Mouse (Mus musculus) embryonic facial prominence, embryonic 13.5 days (tissue): ENCODE results near the gene Zfp53. TPM values are rescaled to one million over a fixed set of nuclear protein-coding genes. Genes with fewer than 3 reads are reported as not detected.
"Not testable (repeated sequence)": the region's sequence is repeated elsewhere in the genome, so short reads cannot be mapped to it uniquely, and the experiment has no call there.

ENCODE experiments used
- ATAC-seq: fragments of 200-750 bp; cut with Nextera tagmentation; 2 replicates; pipeline ENCODE4 v1.8.0; 2017; ENCODE audit warnings: low read depth; ENCODE audit not compliant: insufficient number of reproducible peaks, insufficient read depth, low FRiP score, low TSS enrichment
- H3K27ac ChIP-seq: fragments of 300-500 bp; sonication (generic); 2 replicates; pipeline ENCODE4 v1.5.1; 2015; ENCODE audit warnings: moderate library complexity, mild to moderate bottlenecking, inconsistent platforms
- H3K27me3 ChIP-seq: fragments of 300-500 bp; sonication (generic); 2 replicates; pipeline ENCODE4 v1.6.1; 2015; ENCODE audit warnings: mild to moderate bottlenecking, inconsistent platforms
- H3K36me3 ChIP-seq: fragments of 300-500 bp; sonication (generic); 2 replicates; pipeline ENCODE4 v1.6.1; 2015; ENCODE audit warnings: mild to moderate bottlenecking, inconsistent platforms
- H3K4me1 ChIP-seq: fragments of 300-500 bp; sonication (generic); 2 replicates; pipeline ENCODE4 v1.6.1; 2015; ENCODE audit warnings: inconsistent platforms
- H3K4me2 ChIP-seq: fragments of 300-500 bp; sonication (generic); 2 replicates; pipeline ENCODE4 v1.6.1; 2015; ENCODE audit warnings: moderate library complexity, mild to moderate bottlenecking, inconsistent platforms
- H3K4me3 ChIP-seq: fragments of 300-500 bp; sonication (generic); 2 replicates; pipeline ENCODE4 v1.5.1; 2015; ENCODE audit warnings: mild to moderate bottlenecking, inconsistent platforms
- H3K9ac ChIP-seq: fragments of 300-500 bp; sonication (generic); 2 replicates; pipeline ENCODE4 v1.6.1; 2015; ENCODE audit warnings: mild to moderate bottlenecking, inconsistent platforms
- H3K9me3 ChIP-seq: fragments of 300-500 bp; sonication (generic); 2 replicates; pipeline ENCODE4 v1.6.1; 2016; ENCODE audit warnings: inconsistent platforms
- WGBS: fragments of 180-500 bp; shearing (Covaris S2); methylation state at CpG from one replicate; pipeline ENCODE4 v1.1.7; 2015; ENCODE audit warnings: mixed read lengths; 5-methylcytosine and 5-hydroxymethylcytosine counted together
- polyA plus RNA-seq: library from polyadenylated mRNA; unstranded; fragments of >200 nt; fragmentation: Nextera tagmentation; extraction: Ambion mirVana; gene quantifications from 2 replicates; pipeline ENCODE4 v1.2.1, GENCODE M21; 2015

Zfp53 gene
- polyA plus RNA-seq, 1 experiment from 2014 or later = 10.5 TPM

DNA sequence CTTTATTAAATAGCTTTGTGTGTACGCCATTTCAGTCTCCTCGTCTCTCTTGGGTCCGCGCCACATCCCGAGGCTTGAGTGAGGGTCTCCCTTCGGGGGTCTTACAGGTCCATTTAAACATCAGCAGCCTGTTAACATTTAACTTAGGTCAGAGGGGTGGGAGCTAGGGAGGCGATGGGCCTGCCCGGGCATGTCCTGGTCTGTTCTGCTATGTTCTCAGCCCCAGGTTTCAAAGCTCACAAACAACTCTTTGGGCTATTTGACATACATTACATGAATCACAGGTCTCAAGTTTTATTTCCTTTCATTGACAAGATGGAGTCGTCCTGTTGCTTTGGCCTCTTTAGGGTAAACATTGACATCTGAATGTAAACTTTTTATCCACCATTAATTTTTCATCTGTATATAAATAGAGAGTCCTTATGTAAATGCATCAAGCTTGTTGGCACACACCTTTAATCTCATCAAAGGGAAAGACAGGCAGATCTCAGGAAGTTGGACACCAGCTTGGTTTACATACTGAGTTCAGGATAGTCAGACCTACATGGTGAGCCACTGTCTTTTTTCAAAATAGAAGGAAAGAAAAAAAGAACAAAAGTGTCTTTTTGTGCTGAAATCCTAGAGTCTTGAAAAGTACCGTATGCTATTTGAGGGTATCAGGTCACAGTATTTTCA is 10.6 kb upstream of the Zfp53 start:
- not testable (repeated sequence) for H3K4me3 ChIP-seq, H3K4me2 ChIP-seq, H3K4me1 ChIP-seq, ATAC-seq, H3K27me3 ChIP-seq, H3K27ac ChIP-seq, H3K9ac ChIP-seq, H3K36me3 ChIP-seq, H3K9me3 ChIP-seq
- WGBS = 72% methylated on average over 10 of the region's 10 CpGs

GRCm38 (mm10) chr17:21489500-21490001 is 753 bp downstream of the Zfp53 start:
- Histone ChIP-seq H3K4me2 (peak overlapping the region; percentile 71), H3K4me3 (peak overlapping the region; percentile 82), H3K27ac (no peak overlapping the region), H3K36me3 (0 out of 2 replicates have a peak, but pooled peaks cover 5% of the 10 kb centered on the region), H3K9ac (peak overlapping the region; percentile 86), H3K4me1 (peaks cover 5% of the 10 kb centered on the region; the same call in 1 of the 2 replicates), H3K9me3 (no peaks in the 10 kb centered on the region), H3K27me3 (no peaks in the 10 kb centered on the region)
- WGBS = 19% methylated on average over 8 of the region's 8 CpGs
- ATAC-seq = no peak

DNA sequence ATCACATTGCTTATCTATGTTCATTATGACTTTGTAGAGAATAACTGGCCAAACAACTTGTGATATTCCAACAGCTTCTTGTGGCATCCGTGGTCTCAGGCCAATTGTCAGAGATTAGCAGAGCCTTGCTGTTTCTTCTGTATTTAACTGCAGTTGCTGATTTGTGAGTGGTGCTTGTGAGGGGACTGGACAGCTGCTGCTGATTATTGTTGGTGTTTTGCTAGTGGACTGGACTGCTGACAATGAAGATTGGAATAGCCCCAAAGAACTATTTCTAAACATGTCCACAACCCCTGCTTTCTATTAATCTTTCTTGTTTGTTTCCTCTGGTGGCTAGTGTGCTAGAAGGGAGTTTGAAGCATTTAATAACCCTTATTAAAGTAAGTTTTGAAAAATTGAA is 12.6 kb downstream of the Zfp53 start:
- no peak overlapping the region for H3K4me2 ChIP-seq
- peaks cover 15% of the 10 kb centered on the region for H3K36me3 ChIP-seq
- 0 out of 2 replicates have a peak, but pooled peaks cover 2% of the 10 kb centered on the region for H3K9me3 ChIP-seq
- 66% methylated on average over 1 of the region's 1 CpGs for WGBS
- no peak overlapping the region for H3K9ac ChIP-seq
- H3K27me3 ChIP-seq = no peaks in the 10 kb centered on the region
- no peak for ATAC-seq
- no peaks in the 10 kb centered on the region for H3K4me1 ChIP-seq
- no peak overlapping the region for H3K4me3 ChIP-seq
- H3K27ac ChIP-seq = no peak overlapping the region

DNA sequence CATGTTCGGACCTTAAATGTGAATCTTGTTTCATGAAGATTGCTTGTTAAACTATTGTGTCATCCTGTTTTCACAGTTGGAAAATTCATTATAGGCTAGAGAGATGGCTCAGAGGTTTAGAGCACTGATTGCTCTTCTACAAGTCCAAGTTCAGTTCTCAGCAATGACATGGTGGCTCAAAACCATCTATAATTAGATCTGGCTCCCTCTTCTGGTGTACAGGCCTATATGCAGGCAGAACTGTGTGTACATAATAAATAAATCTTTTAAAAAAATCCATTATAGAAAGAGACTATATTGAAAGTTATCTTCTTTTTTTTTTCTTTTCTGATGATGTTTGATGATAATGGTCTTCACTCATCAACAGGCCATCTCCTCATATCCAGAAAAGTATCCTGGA is 15.7 kb downstream of the Zfp53 start:
- Histone ChIP-seq H3K4me2 (no peak overlapping the region), H3K4me3 (no peak overlapping the region), H3K27me3 (no peaks in the 10 kb centered on the region), H3K36me3 (peaks cover 21% of the 10 kb centered on the region), H3K27ac (no peak overlapping the region), H3K9me3 (no peaks in the 10 kb centered on the region), H3K9ac (no peak overlapping the region), H3K4me1 (no peaks in the 10 kb centered on the region)
- no peak for ATAC-seq
- WGBS = 94% methylated on average over 1 of the region's 1 CpGs

DNA sequence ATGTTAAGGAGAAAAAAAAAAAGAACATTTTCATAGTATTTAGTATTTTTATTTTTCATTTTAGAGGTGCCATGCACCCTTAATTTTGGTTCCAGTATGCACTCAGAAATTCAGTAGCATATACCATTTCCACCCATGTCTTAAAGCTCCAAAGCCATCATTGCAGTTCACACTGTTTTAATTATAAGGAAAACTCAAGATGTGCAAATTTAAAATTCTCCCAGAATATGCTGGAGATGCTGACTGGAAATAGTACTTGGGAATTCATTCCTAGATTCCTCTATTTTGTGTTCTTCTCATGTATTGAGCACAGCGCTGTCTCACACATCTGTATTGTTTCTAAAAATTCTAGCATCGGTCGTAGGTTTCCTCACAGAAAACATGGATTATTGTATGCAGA is 17.5 kb downstream of the Zfp53 start:
- H3K27me3 ChIP-seq = no peaks in the 10 kb centered on the region
- no peak overlapping the region for H3K4me2 ChIP-seq
- H3K4me1 ChIP-seq = no peaks in the 10 kb centered on the region
- H3K9me3 ChIP-seq = no peaks in the 10 kb centered on the region
- WGBS = 97% methylated on average over 3 of the region's 3 CpGs
- H3K36me3 ChIP-seq = peaks cover 28% of the 10 kb centered on the region
- no peak for ATAC-seq
- no peak overlapping the region for H3K27ac ChIP-seq
- no peak overlapping the region for H3K4me3 ChIP-seq
- H3K9ac ChIP-seq = no peak overlapping the region

DNA sequence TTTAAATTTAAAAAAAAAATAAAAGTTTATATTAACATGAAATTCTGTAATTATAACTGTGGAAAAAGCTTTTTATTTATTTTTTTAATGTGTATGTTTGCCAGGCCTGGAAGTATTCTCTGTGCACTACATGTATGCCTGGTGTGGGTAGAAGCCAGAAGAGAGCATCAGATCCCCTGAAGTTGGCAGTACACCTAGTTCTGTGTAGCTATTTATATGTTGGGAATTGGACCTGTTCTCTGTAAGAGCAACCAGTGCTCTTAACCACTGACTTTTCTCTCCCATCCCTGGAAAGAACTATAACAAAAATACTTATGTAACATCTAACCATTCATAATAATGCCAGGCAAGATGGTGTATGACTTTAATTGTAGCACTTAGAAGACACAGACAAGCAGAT is 21.0 kb downstream of the Zfp53 start:
- no peak overlapping the region for H3K4me2 ChIP-seq
- no peak for ATAC-seq
- H3K27me3 ChIP-seq = no peaks in the 10 kb centered on the region
- H3K27ac ChIP-seq = no peak overlapping the region
- H3K4me3 ChIP-seq = no peak overlapping the region
- no peak overlapping the region for H3K9ac ChIP-seq
- no peaks in the 10 kb centered on the region for H3K4me1 ChIP-seq
- H3K9me3 ChIP-seq = no peaks in the 10 kb centered on the region
- peaks cover 32% of the 10 kb centered on the region for H3K36me3 ChIP-seq

- Histone ChIP-seq H3K27me3 (no peaks in the 10 kb centered on the region), H3K9ac (no peak overlapping the region), H3K4me1 (no peaks in the 10 kb centered on the region), H3K36me3 (peaks cover 10% of the 10 kb centered on the region; the same call in 1 of the 2 replicates), H3K4me2 (peak overlapping the region; percentile 67), H3K4me3 (peak overlapping the region; percentile 57), H3K27ac (peak overlapping the region; percentile 95; the same call in 1 of the 2 replicates), H3K9me3 (no peaks in the 10 kb centered on the region)
- WGBS = under 1% methylated on average over 8 of the region's 8 CpGs
- no peak for ATAC-seq
Observed at GRCm38 (mm10) chr17:21515403-21516105, 26.8 kb downstream of the Zfp53 start.

- H3K4me3 ChIP-seq = peak overlapping the region; percentile 57
- ATAC-seq = peak; percentile 86
- 0 out of 2 replicates have a peak, but pooled peaks cover 5% of the 10 kb centered on the region for H3K36me3 ChIP-seq
- peak overlapping the region; percentile 67 for H3K4me2 ChIP-seq
- H3K9me3 ChIP-seq = no peaks in the 10 kb centered on the region
- H3K4me1 ChIP-seq = no peaks in the 10 kb centered on the region
- under 1% methylated on average over 37 of the region's 37 CpGs for WGBS
- no peaks in the 10 kb centered on the region for H3K27me3 ChIP-seq
- H3K27ac ChIP-seq = peak overlapping the region; percentile 95
- peak overlapping the region; percentile 73 for H3K9ac ChIP-seq
Observed at GRCm38 (mm10) chr17:21516201-21517129, 27.7 kb downstream of the Zfp53 start.

- H3K27ac ChIP-seq = peak overlapping the region; percentile 95
- no peak for ATAC-seq
- no peaks in the 10 kb centered on the region for H3K4me1 ChIP-seq
- H3K9ac ChIP-seq = peak overlapping the region; percentile 73
- H3K4me2 ChIP-seq = peak overlapping the region; percentile 67
- no peaks in the 10 kb centered on the region for H3K9me3 ChIP-seq
- peak overlapping the region; percentile 57 for H3K4me3 ChIP-seq
- H3K36me3 ChIP-seq = 0 out of 2 replicates have a peak, but pooled peaks cover 1% of the 10 kb centered on the region
- 40% methylated on average over 4 of the region's 4 CpGs for WGBS
- no peaks in the 10 kb centered on the region for H3K27me3 ChIP-seq
Observed at GRCm38 (mm10) chr17:21517130-21517671, 28.4 kb downstream of the Zfp53 start.

DNA sequence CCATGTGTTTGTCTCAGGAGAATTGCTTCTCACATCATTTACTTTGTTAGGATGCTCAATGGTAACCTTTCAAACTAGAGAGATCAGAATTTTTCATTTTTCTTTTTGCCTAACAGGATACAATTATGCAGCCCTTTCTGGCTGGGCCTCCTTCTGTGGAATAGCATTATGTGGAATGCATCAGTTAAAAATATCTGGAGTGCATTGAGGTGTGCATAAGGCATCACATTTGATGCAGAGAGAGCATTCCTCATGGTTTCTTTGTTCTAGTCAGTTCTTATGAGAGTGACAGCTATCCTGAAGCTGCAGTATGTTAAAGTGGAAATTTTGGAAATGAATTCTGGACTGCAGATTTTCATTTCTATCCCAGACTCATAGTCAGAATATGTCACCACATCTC is 37.5 kb downstream of the Zfp53 start:
- H3K27me3 ChIP-seq = no peaks in the 10 kb centered on the region
- no peaks in the 10 kb centered on the region for H3K4me1 ChIP-seq
- ATAC-seq = no peak
- H3K9ac ChIP-seq = no peak overlapping the region
- no peaks in the 10 kb centered on the region for H3K9me3 ChIP-seq
- H3K4me3 ChIP-seq = no peak overlapping the region
- H3K36me3 ChIP-seq = no peaks in the 10 kb centered on the region
- H3K27ac ChIP-seq = no peak overlapping the region
- H3K4me2 ChIP-seq = no peak overlapping the region

- Histone ChIP-seq H3K9me3 (no peaks in the 10 kb centered on the region), H3K9ac (no peak overlapping the region), H3K36me3 (no peaks in the 10 kb centered on the region), H3K4me3 (no peak overlapping the region), H3K4me1 (peaks cover 22% of the 10 kb centered on the region), H3K27ac (no peak overlapping the region), H3K4me2 (no peak overlapping the region), H3K27me3 (no peaks in the 10 kb centered on the region)
- WGBS = 72% methylated on average over 5 of the region's 5 CpGs
- no peak for ATAC-seq
Observed at GRCm38 (mm10) chr17:21530645-21531330, 42.0 kb downstream of the Zfp53 start.
